Mouse (Mus musculus): Measurements from ENCODE around the gene Gtpbp8.

The Gtpbp8 gene

DNA sequence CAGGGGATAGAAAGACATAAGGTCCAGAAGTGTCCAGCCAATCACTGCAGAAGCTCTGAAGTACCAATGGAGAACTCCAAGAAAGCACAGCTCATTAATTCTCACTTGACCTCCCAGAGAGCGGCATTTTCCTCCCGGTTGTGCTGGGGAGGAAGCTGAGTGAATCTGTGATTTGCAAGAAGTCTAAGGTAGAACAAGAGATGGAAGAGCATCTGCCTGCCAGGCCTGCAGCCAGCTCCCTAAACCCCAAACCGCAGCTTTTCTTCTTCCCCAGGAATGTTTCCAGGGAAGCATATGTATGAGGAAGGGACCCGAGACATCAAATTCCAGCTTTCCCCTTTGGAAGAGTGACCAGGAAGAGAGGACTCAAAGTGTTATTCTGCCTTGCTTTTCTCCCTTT is 57.7 kb downstream of the Gtpbp8 start:
- no peak for DNase-seq (ENCODE audit: low spot score)

- no peak for DNase-seq (ENCODE audit: low spot score)
Observed at GRCm38 (mm10) chr16:44687719-44688420, 58.3 kb downstream of the Gtpbp8 start.

GRCm38 (mm10) chr16:44686991-44687718 is 59.0 kb downstream of the Gtpbp8 start:
- no peak for DNase-seq (ENCODE audit: low spot score)
